Comparison of ENCODE assay signal across 8 mouse cellular contexts in genomic region chr7:16263015-16263787, GRCm38 (mm10). TPM values are rescaled to one million over a fixed set of nuclear protein-coding genes. Genes with fewer than 3 reads are reported as not detected.
DNase-seq lines count a peak whose midpoint lies in the region; ATAC-seq and TF ChIP-seq lines count a peak whose summit lies in the region.

No protein-coding gene starts in this region.

- no peak overlapping the region for H3K27ac ChIP-seq in left cerebral cortex, adult 2 months
- H3K27ac ChIP-seq in cortical plate, adult 2 months (ENCODE audit: insufficient read depth, low read length): no peak overlapping the region
- no peak overlapping the region for H3K27ac ChIP-seq in midbrain, postnatal 0 days (ENCODE audit: low read depth, low read length)

- no peaks in the 10 kb centered on the region for H3K27me3 ChIP-seq in midbrain, postnatal 0 days (ENCODE audit: insufficient read depth, low read length)

- H3K36me3 ChIP-seq in midbrain, postnatal 0 days (ENCODE audit: insufficient read depth, low read length): no peaks in the 10 kb centered on the region

- H3K4me2 ChIP-seq in midbrain, postnatal 0 days (ENCODE audit: low read depth, low read length, poor library complexity, severe bottlenecking): no peak overlapping the region

- TF ChIP-seq POLR2A in cortical plate, adult 2 months (IDR thresholded peaks at IDR 0.05; ENCODE audit: extremely low read depth, insufficient read depth, low read length): no peak

- intact Hi-C loops in left cerebral cortex, adult 2 months (cut with DNase I): loop anchor here (1.0 to 10.0 kb wide), 2 partner anchors 71 to 168 kb away; partner anchors contain the start of gene Napa
- intact Hi-C loops in heart, postnatal 36 days (cut with DNase I): loop anchor here (1.0 to 10.0 kb wide), 4 partner anchors 41 to 278 kb away; partner anchors contain the start of genes Dhx34 and Napa

- DNase-seq in left cerebral cortex, adult 2 months (ENCODE audit: extremely low spot score in 1 of 2, low spot score in 2 of 2): peak; percentile 69 to 77
- DNase-seq in left cerebral cortex, adult 8-10 months (ENCODE audit: low spot score in 2 of 2): no peak
- DNase-seq in heart, postnatal 36 days: peak; percentile 76 to 87
- DNase-seq in layer of hippocampus, postnatal 36 days: peak; percentile 60 to 63
- DNase-seq in midbrain, postnatal 0 days (ENCODE audit: low spot score): peak; percentile 86
- peak; percentile 62 for DNase-seq in testis, postnatal 14 days (ENCODE audit: low spot score)

- peak; percentile 68 for TF ChIP-seq CTCF in left cerebral cortex, adult 2 months (IDR thresholded peaks at IDR 0.05)
- peak; percentile 81 for TF ChIP-seq CTCF in cortical plate, adult 2 months (IDR thresholded peaks at IDR 0.05; ENCODE audit: extremely low read depth, insufficient read depth, low read length)
- TF ChIP-seq CTCF in midbrain, postnatal 0 days (IDR thresholded peaks at IDR 0.05): peak; percentile 78

- no peak overlapping the region for H3K4me3 ChIP-seq in left cerebral cortex, adult 2 months
- H3K4me3 ChIP-seq in cortical plate, adult 2 months (ENCODE audit: insufficient read depth, low read length): no peak overlapping the region
- H3K4me3 ChIP-seq in midbrain, postnatal 0 days (ENCODE audit: low read depth, low read length): no peak overlapping the region

- H3K9me3 ChIP-seq in midbrain, postnatal 0 days (ENCODE audit: low read length): no peaks in the 10 kb centered on the region

- WGBS in midbrain, postnatal 0 days: 31% methylated on average over 8 of the region's 8 CpGs

- ATAC-seq in activated CD4-positive, CD25-positive, alpha-beta regulatory T cell, adult 4 months: peak; percentile 68
- no peak for ATAC-seq in midbrain, postnatal 0 days (ENCODE audit: low FRiP score)

- H3K4me1 ChIP-seq in cortical plate, adult 2 months (ENCODE audit: control insufficient read depth, insufficient read depth, low read length): no peaks in the 10 kb centered on the region
- no peaks in the 10 kb centered on the region for H3K4me1 ChIP-seq in midbrain, postnatal 0 days (ENCODE audit: insufficient read depth, low read length)

- no peak overlapping the region for H3K9ac ChIP-seq in midbrain, postnatal 0 days (replicated peaks; ENCODE audit: low read length, poor library complexity, severe bottlenecking)

RNA-seq across cellular contexts. Expression of gene C5ar1, which starts 3.9 kb away (rescaled TPM):
- 1 to 10 TPM; 1.3 to 1.7 TPM for total RNA-seq in left cerebral cortex, adult 2 months (2021)
- 1 to 10 TPM in 2 of 4 experiments, under 1 TPM in 2; 0.46 to 3.4 (median 1.7) TPM for total RNA-seq in left cerebral cortex, adult 8-10 months (2022)
- polyA plus RNA-seq in activated CD4-positive, CD25-positive, alpha-beta regulatory T cell, adult 4 months (2017; shearing (Covaris generic)): not detected
- 1.5 and 2.0 TPM in 2 replicates for polyA plus RNA-seq in cortical plate, adult 2 months (2012; rRNA removed)
- total RNA-seq in heart, postnatal 36 days (2021): 1 to 10 TPM; 6.4 to 7.8 TPM
- total RNA-seq in layer of hippocampus, postnatal 36 days (2021): 1 to 10 TPM in 1 of 2 experiments, under 1 TPM in 1; 0.62 to 1.9 TPM
- total RNA-seq in midbrain, postnatal 0 days (2014; rRNA removed): 0.85 and 1.4 TPM in 2 replicates
- 1.4 TPM in 2 replicates for polyA plus RNA-seq in midbrain, postnatal 0 days (2015; fragmentation: Nextera tagmentation; extraction: Ambion mirVana)

RNA-seq across cellular contexts. Expression of gene Inafm1, which starts 10.2 kb away (rescaled TPM):
- 10 to 100 TPM; 36.7 to 41.3 TPM for total RNA-seq in left cerebral cortex, adult 2 months (2021)
- 10 to 100 TPM; 34.6 to 36.9 (median 36.6) TPM for total RNA-seq in left cerebral cortex, adult 8-10 months (2022)
- polyA plus RNA-seq in activated CD4-positive, CD25-positive, alpha-beta regulatory T cell, adult 4 months (2017; shearing (Covaris generic)): 1 to 10 TPM; 1.8 to 2.8 TPM
- polyA plus RNA-seq in cortical plate, adult 2 months (2012; rRNA removed): 49.8 and 53.2 TPM in 2 replicates
- total RNA-seq in heart, postnatal 36 days (2021): 10 to 100 TPM; 17.0 to 17.8 TPM
- total RNA-seq in layer of hippocampus, postnatal 36 days (2021): 10 to 100 TPM; 31.2 to 33.0 TPM
- total RNA-seq in midbrain, postnatal 0 days (2014; rRNA removed): 58.2 and 60.5 TPM in 2 replicates
- 84.2 and 84.5 TPM in 2 replicates for polyA plus RNA-seq in midbrain, postnatal 0 days (2015; fragmentation: Nextera tagmentation; extraction: Ambion mirVana)

RNA-seq across cellular contexts. Expression of gene C5ar2, which starts 19.2 kb away (rescaled TPM):
- under 1 TPM; 0.42 to 0.54 TPM for total RNA-seq in left cerebral cortex, adult 2 months (2021)
- under 1 TPM; 0.30 to 0.67 (median 0.58) TPM for total RNA-seq in left cerebral cortex, adult 8-10 months (2022)
- polyA plus RNA-seq in activated CD4-positive, CD25-positive, alpha-beta regulatory T cell, adult 4 months (2017; shearing (Covaris generic)): not detected
- 0.48 and 0.57 TPM in 2 replicates for polyA plus RNA-seq in cortical plate, adult 2 months (2012; rRNA removed)
- total RNA-seq in heart, postnatal 36 days (2021): 1 to 10 TPM; 1.2 to 1.7 TPM
- total RNA-seq in layer of hippocampus, postnatal 36 days (2021): under 1 TPM; 0.35 to 0.60 TPM
- 0.05 and 0.09 TPM in 2 replicates for total RNA-seq in midbrain, postnatal 0 days (2014; rRNA removed)
- polyA plus RNA-seq in midbrain, postnatal 0 days (2015; fragmentation: Nextera tagmentation; extraction: Ambion mirVana): 0.14 and 0.20 TPM in 2 replicates

RNA-seq across cellular contexts. Expression of gene Ccdc9, which starts 23.4 kb away (rescaled TPM):
- total RNA-seq in left cerebral cortex, adult 2 months (2021): 10 to 100 TPM; 94.3 to 95.1 TPM
- total RNA-seq in left cerebral cortex, adult 8-10 months (2022): 100 to 1,000 TPM in 1 of 4 experiments, 10 to 100 TPM in 3; 80.6 to 105 (median 83.6) TPM
- 10 to 100 TPM; 11.1 to 11.2 TPM for polyA plus RNA-seq in activated CD4-positive, CD25-positive, alpha-beta regulatory T cell, adult 4 months (2017; shearing (Covaris generic))
- 68.9 and 79.1 TPM in 2 replicates for polyA plus RNA-seq in cortical plate, adult 2 months (2012; rRNA removed)
- 10 to 100 TPM; 34.6 to 36.9 TPM for total RNA-seq in heart, postnatal 36 days (2021)
- 10 to 100 TPM; 69.0 to 77.7 TPM for total RNA-seq in layer of hippocampus, postnatal 36 days (2021)
- 31.5 and 35.0 TPM in 2 replicates for total RNA-seq in midbrain, postnatal 0 days (2014; rRNA removed)
- polyA plus RNA-seq in midbrain, postnatal 0 days (2015; fragmentation: Nextera tagmentation; extraction: Ambion mirVana): 12.7 and 13.6 TPM in 2 replicates

RNA-seq across cellular contexts. Expression of gene Dhx34, which starts 41.4 kb away (rescaled TPM):
- 10 to 100 TPM; 12.7 to 12.8 TPM for total RNA-seq in left cerebral cortex, adult 2 months (2021)
- 10 to 100 TPM; 12.4 to 14.5 (median 13.4) TPM for total RNA-seq in left cerebral cortex, adult 8-10 months (2022)
- polyA plus RNA-seq in activated CD4-positive, CD25-positive, alpha-beta regulatory T cell, adult 4 months (2017; shearing (Covaris generic)): 10 to 100 TPM in 1 of 2 experiments, 1 to 10 TPM in 1; 7.0 to 10.9 TPM
- polyA plus RNA-seq in cortical plate, adult 2 months (2012; rRNA removed): 10.8 and 11.5 TPM in 2 replicates
- 1 to 10 TPM; 7.9 to 8.7 TPM for total RNA-seq in heart, postnatal 36 days (2021)
- total RNA-seq in layer of hippocampus, postnatal 36 days (2021): 10 to 100 TPM; 10.1 to 12.2 TPM
- total RNA-seq in midbrain, postnatal 0 days (2014; rRNA removed): 18.3 and 21.7 TPM in 2 replicates
- 9.3 and 10.3 TPM in 2 replicates for polyA plus RNA-seq in midbrain, postnatal 0 days (2015; fragmentation: Nextera tagmentation; extraction: Ambion mirVana)

Comparison
In these comparisons a context has a peak if more than half of its experiments do, and no peak if none do; other contexts are left out.
1. DNase-seq: peak in left cerebral cortex, adult 2 months (2 of 2), heart, postnatal 36 days (2 of 2), layer of hippocampus, postnatal 36 days (2 of 2), midbrain, postnatal 0 days (single experiment) and testis, postnatal 14 days (single experiment); none in left cerebral cortex, adult 8-10 months (0 of 2).
2. Peak in every context shown above with its lines, with median percentiles within 50 percentile points of each other: CTCF ChIP-seq.